Mouse (Mus musculus) intestine, embryonic 16.5 days (tissue): ENCODE data around the gene Vim. TPM values are rescaled to one million over a fixed set of nuclear protein-coding genes. Genes with fewer than 3 reads are reported as not detected.
A peak's percentile ranks its signal among the peaks of the same experiment; 100 is the strongest.

ENCODE experiments used
- ATAC-seq: fragments of 200-750 bp; cut with Nextera tagmentation; 2 replicates; pipeline ENCODE4 v1.8.0; 2017; ENCODE audit warnings: moderate TSS enrichment, moderate library complexity
- H3K27ac ChIP-seq: fragments of 300-500 bp; sonication (generic); 2 replicates; pipeline ENCODE4 v1.5.1; 2014; ENCODE audit warnings: mild to moderate bottlenecking, low read length
- H3K27me3 ChIP-seq: fragments of 300-500 bp; sonication (generic); replicated peaks from 2 replicates; pipeline ENCODE4 v1.6.1; 2014; ENCODE audit warnings: low read length, control low read depth, mixed read lengths; ENCODE audit not compliant: control insufficient read depth, insufficient read depth
- H3K36me3 ChIP-seq: fragments of 300-500 bp; sonication (generic); 2 replicates; pipeline ENCODE4 v1.6.1; 2014; ENCODE audit warnings: low read length, control low read depth; ENCODE audit not compliant: control insufficient read depth, insufficient read depth
- H3K4me1 ChIP-seq: fragments of 300-500 bp; sonication (generic); 2 replicates; pipeline ENCODE4 v1.6.1; 2014; ENCODE audit warnings: low read length, control low read depth, mixed read lengths; ENCODE audit not compliant: control insufficient read depth, insufficient read depth
- H3K4me2 ChIP-seq: fragments of 300-500 bp; sonication (generic); 2 replicates; pipeline ENCODE4 v1.6.1; 2014; ENCODE audit warnings: low read depth, low read length, control low read depth
- H3K4me3 ChIP-seq: fragments of 300-500 bp; sonication (generic); 2 replicates; pipeline ENCODE4 v1.5.1; 2014; ENCODE audit warnings: mild to moderate bottlenecking, low read length
- H3K9ac ChIP-seq: fragments of 300-500 bp; sonication (generic); 2 replicates; pipeline ENCODE4 v1.6.1; 2014; ENCODE audit warnings: low read depth, low read length
- H3K9me3 ChIP-seq: fragments of 300-500 bp; sonication (generic); 2 replicates; pipeline ENCODE4 v1.6.1; 2016; ENCODE audit warnings: low read length, control low read depth; ENCODE audit not compliant: control insufficient read depth
- WGBS: fragments of 180-500 bp; shearing (Covaris S2); extraction: QIAGEN DNeasy Blood & Tissue Kit; methylation state at CpG from one replicate; pipeline ENCODE4 v1.1.7; 2014; 5-methylcytosine and 5-hydroxymethylcytosine counted together
- polyA plus RNA-seq: library from polyadenylated mRNA; unstranded; fragments of >200 nt; fragmentation: Nextera tagmentation; extraction: Ambion mirVana; gene quantifications from 2 replicates; pipeline ENCODE4 v1.2.1, GENCODE M21; 2015

The Vim gene
- polyA plus RNA-seq, result 370 and 392 TPM in 2 replicates

DNA sequence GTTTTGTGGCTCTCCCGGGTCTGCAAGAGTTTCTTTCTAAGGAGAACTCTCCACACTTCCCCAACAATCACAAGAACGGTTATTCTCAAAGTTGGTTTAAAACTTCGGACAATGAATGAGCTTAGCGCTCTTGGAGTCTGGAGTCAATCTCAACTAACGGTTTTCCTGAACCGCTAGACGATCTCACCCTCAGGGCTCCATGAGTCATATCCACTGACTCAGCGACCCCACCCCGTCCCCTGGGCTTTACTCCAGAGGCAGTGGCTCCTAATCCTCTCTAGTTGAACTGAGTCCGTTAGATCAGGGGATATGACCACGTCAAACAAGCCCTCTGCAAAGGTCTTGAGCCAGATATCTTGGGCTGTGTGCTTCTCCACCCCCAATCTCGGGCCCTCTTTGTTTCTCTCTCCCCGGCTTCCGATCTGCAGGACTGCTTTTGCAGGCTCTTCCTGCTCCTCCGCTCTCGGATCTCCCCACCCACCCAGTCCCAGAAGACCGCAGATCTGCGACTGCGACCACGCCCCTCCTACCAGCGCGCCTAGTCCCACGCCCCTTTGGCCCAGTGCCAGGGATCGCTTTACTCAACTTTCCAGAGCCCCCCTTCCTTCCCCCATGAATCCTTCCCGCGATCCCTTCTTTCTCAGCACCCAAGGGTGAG, at the start of gene Vim:
TSS of gene Vim (plus strand) at position 520 of the 658 bp plus-strand sequence.
- H3K36me3 ChIP-seq, result peaks cover 2% of the 10 kb centered on the region; the same call in 1 of the 2 replicates
- H3K4me3 ChIP-seq, result peak within 1 kb of the TSS; percentile 63
- peak within 1 kb of the TSS; percentile 96 for H3K27ac ChIP-seq
- no peaks in the 10 kb centered on the region for H3K9me3 ChIP-seq
- WGBS, result under 1% methylated on average over 26 of the region's 26 CpGs
- peak; percentile 92 for ATAC-seq
- peak within 1 kb of the TSS; percentile 69 for H3K4me2 ChIP-seq
- H3K9ac ChIP-seq, result peak within 1 kb of the TSS; percentile 80
- peaks cover 11% of the 10 kb centered on the region; the same call in 1 of the 2 replicates for H3K4me1 ChIP-seq
- H3K27me3 ChIP-seq, result no peaks in the 10 kb centered on the region

DNA sequence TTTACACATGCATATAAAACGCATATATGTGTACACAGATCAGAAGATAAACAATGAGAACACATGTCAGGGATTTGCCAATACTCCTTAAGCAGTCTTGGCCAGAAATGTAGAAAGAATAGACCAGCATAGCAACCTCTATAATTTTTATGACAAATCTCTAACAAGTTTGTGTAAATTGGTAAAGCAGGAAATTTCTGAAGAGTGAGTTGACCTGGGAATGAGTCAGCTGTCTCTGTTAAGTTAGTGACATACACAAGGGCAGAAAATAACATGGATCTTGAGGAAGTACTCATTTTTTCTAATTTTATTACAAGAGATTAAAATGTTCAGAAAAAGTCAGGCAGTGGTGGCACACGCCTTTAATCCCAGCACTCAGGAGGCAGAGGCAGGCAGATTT, 47.5 kb upstream of the Vim start:
- Histone ChIP-seq H3K4me3 (no peak overlapping the region), H3K9ac (no peak overlapping the region), H3K27me3 (no peaks in the 10 kb centered on the region), H3K9me3 (no peaks in the 10 kb centered on the region), H3K27ac (no peak overlapping the region), H3K4me2 (no peak overlapping the region), H3K4me1 (peaks cover 6% of the 10 kb centered on the region), H3K36me3 (no peaks in the 10 kb centered on the region)
- ATAC-seq, result no peak
- WGBS, result 75% methylated on average over 2 of the region's 2 CpGs

DNA sequence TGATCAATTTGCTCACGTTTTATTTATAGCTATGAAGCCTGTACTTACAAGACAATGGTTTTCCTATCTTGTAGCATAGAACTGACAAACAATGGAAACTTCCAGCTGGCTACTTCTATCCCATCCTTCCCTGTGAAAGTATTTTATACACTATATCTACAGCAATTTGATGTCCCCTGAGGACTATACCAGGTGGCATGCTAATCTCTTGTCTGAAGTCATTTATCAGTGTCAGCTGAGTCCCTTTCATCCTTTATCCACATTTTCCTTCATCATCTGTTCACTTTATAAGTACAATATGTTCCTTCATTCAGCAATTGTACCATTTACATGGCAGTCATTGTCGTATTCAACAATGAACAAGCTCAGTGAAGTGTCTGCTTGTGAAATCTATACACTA, 46.6 kb upstream of the Vim start:
- H3K4me1 ChIP-seq, result peaks cover 6% of the 10 kb centered on the region
- no peak overlapping the region for H3K4me3 ChIP-seq
- no peak overlapping the region for H3K27ac ChIP-seq
- no peak for ATAC-seq
- no peaks in the 10 kb centered on the region for H3K9me3 ChIP-seq
- WGBS, result 71% methylated on average over 2 of the region's 2 CpGs
- H3K36me3 ChIP-seq, result no peaks in the 10 kb centered on the region
- no peak overlapping the region for H3K4me2 ChIP-seq
- H3K27me3 ChIP-seq, result no peaks in the 10 kb centered on the region
- no peak overlapping the region for H3K9ac ChIP-seq

DNA sequence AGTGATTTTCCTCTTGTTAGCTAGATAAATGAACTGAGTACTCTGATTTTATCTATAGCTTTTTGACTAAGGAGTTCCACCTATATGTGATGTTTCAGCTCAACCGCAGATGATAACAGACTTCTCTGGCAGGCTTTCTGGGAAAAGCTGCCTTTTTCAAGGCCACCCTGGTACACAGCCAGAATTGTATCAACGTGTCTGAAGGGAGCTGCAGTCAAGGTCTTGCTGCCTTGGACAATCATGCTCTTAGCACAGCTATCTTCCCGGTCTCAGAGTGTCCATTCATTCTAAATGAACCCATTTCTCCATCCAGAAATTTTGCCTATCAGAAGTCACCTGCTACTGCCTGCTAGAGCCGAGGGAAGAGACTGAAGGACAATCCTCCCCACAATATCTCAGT, 46.2 kb upstream of the Vim start:
- ATAC-seq, result no peak
- Histone ChIP-seq H3K36me3 (no peaks in the 10 kb centered on the region), H3K4me2 (no peak overlapping the region), H3K9ac (no peak overlapping the region), H3K9me3 (no peaks in the 10 kb centered on the region), H3K27ac (no peak overlapping the region), H3K4me1 (peaks cover 4% of the 10 kb centered on the region), H3K27me3 (no peaks in the 10 kb centered on the region), H3K4me3 (no peak overlapping the region)
- WGBS, result 65% methylated on average over 4 of the region's 4 CpGs

DNA sequence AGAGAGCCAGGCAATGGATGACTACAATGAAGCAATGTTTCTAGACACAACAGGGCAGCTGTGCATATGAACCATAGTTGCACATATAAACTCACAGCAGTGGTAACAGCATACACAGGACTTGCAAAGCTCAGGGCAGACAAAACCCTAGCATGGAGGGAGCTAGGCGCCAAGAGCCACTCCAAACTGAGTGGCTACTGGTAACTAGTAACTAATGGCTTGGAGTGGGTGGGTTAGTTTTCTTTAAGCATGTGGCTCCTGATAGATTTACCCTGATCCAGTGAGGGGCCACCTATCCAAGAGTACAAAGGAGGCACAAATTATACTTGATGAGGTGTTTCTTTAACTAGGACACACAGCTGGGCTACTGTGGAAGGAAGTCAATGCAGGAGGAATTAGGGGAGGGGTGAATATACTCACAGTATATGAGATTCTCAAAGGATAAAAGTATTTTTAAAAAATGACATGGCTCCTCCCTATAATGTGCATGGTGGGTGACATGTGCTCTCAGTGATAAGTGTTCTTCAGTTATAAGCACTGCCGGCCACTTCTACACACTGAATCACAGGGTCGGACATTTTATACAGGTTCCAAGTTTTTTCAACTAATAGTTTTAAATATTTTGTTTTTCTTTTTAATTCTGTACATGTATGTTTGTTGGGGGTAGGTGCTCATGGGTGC, 44.3 kb upstream of the Vim start:
- Histone ChIP-seq H3K4me2 (no peak overlapping the region), H3K9me3 (no peaks in the 10 kb centered on the region), H3K4me3 (no peak overlapping the region), H3K36me3 (no peaks in the 10 kb centered on the region), H3K4me1 (no peaks in the 10 kb centered on the region; the same call in 1 of the 2 replicates), H3K27ac (no peak overlapping the region), H3K9ac (no peak overlapping the region), H3K27me3 (no peaks in the 10 kb centered on the region)
- 94% methylated on average over 3 of the region's 3 CpGs for WGBS
- no peak for ATAC-seq

DNA sequence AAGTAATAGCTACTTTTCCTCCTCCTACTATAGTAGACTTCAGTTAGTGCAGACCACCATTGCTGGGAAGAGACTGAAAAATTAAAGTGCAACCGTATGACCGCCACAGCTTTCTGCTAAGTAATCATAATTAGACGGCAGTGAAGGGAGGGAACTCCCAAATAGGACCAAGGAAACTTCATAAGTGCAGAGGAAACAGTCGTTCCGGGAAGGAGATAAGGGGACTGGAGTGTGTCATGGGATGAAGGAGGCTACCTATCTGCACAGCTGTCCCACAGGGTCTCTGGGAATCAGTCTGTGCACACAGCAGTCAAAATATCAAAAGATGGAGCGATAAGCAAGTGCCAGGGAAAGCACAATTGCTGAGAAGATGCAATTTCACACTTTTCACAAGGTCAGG, 43.1 kb upstream of the Vim start:
- Histone ChIP-seq H3K27ac (no peak overlapping the region), H3K4me3 (no peak overlapping the region), H3K9ac (no peak overlapping the region), H3K9me3 (no peaks in the 10 kb centered on the region), H3K4me1 (peaks cover 3% of the 10 kb centered on the region; the same call in 1 of the 2 replicates), H3K4me2 (no peak overlapping the region), H3K36me3 (no peaks in the 10 kb centered on the region), H3K27me3 (no peaks in the 10 kb centered on the region)
- ATAC-seq, result no peak
- 74% methylated on average over 6 of the region's 6 CpGs for WGBS

DNA sequence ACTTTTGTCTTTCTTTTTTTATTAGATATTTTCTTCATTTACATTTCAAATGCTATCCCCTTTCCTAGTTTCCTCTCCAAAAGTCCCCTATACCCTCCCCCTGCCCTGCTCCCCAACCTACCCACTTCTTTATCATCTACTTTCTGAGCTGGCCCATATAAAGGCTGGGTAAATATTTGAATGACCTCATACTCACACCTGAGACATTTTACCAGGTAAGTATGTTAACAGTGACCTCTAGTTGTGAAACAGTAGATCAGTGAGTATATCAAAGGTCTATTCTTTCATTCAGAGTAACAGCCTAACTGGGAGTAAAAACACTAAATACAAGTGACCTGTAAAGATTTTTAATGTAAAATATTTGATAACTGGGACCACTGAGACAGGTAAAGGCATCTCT, 37.0 kb upstream of the Vim start:
- H3K4me3 ChIP-seq, result no peak overlapping the region
- H3K4me2 ChIP-seq, result no peak overlapping the region
- H3K9me3 ChIP-seq, result no peaks in the 10 kb centered on the region
- no peak overlapping the region for H3K27ac ChIP-seq
- H3K27me3 ChIP-seq, result no peaks in the 10 kb centered on the region
- H3K4me1 ChIP-seq, result 0 out of 2 replicates have a peak, but pooled peaks cover 5% of the 10 kb centered on the region
- H3K9ac ChIP-seq, result no peak overlapping the region
- ATAC-seq, result peak; percentile 90
- H3K36me3 ChIP-seq, result no peaks in the 10 kb centered on the region

DNA sequence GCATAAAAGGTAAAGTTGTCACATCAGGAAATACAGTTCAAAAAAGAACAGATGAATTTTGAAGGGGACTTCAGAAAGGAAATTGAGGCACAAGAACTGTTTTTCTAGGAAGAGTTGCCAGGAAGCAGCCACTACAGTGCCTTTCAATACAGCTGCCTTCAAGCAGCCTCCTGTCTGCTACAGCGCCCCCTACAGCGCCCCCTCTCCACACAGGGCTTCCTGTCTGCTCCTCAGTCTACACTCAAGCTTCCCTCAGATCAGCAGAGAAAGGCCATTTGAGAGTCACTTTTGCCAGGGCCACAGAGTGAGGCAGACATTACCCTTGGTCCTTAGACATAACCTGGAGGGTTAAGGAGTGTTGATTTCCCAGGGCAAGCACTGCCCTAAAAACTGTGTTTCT, 36.0 kb upstream of the Vim start:
- no peaks in the 10 kb centered on the region for H3K9me3 ChIP-seq
- ATAC-seq, result no peak
- H3K4me3 ChIP-seq, result no peak overlapping the region
- no peak overlapping the region for H3K4me2 ChIP-seq
- 0 out of 2 replicates have a peak, but pooled peaks cover 5% of the 10 kb centered on the region for H3K4me1 ChIP-seq
- no peaks in the 10 kb centered on the region for H3K36me3 ChIP-seq
- no peak overlapping the region for H3K27ac ChIP-seq
- WGBS, result 36% methylated on average over 2 of the region's 2 CpGs
- no peak overlapping the region for H3K9ac ChIP-seq
- H3K27me3 ChIP-seq, result no peaks in the 10 kb centered on the region

DNA sequence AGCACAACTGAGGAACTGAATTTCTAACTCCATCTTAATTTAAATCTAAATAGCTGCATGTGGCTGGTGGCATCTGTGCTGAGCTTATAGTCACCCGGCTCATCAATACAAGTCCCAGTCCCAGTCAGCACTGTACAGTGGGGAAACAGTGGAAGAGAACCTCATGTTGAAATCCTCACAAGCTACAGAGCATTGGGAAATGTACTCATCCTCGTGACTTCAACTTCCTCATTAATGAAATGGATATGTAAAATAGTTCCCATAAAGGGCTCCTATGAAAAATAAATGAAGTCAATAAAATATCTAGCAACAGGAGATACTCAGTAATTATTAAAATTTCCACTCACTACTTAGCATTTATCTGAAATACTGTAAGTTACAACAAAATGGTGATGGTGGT, 35.5 kb upstream of the Vim start:
- H3K27ac ChIP-seq, result no peak overlapping the region
- no peak for ATAC-seq
- no peak overlapping the region for H3K9ac ChIP-seq
- H3K4me1 ChIP-seq, result 0 out of 2 replicates have a peak, but pooled peaks cover 5% of the 10 kb centered on the region
- no peak overlapping the region for H3K4me2 ChIP-seq
- 84% methylated on average over 2 of the region's 2 CpGs for WGBS
- H3K27me3 ChIP-seq, result no peaks in the 10 kb centered on the region
- H3K9me3 ChIP-seq, result no peaks in the 10 kb centered on the region
- no peak overlapping the region for H3K4me3 ChIP-seq
- no peaks in the 10 kb centered on the region for H3K36me3 ChIP-seq
